Mouse (Mus musculus) lung, adult 2 months (tissue): Measurements from ENCODE around the gene Camk2g.

Source experiments
- CTCF ChIP-seq: fragments of 200-500 bp; IDR thresholded peaks from 2 replicates; pipeline ENCODE4 v1.5.1; 2011; ENCODE audit warnings: mild to moderate bottlenecking, low read length, control low read depth; ENCODE audit not compliant: insufficient read depth
- POLR2A ChIP-seq: fragments of 200-500 bp; IDR thresholded peaks from 2 replicates; pipeline ENCODE4 v1.6.1; 2011; ENCODE audit warnings: low read depth, mild to moderate bottlenecking, control low read depth, low read length, borderline replicate concordance; ENCODE audit errors: extremely low read depth

DNA sequence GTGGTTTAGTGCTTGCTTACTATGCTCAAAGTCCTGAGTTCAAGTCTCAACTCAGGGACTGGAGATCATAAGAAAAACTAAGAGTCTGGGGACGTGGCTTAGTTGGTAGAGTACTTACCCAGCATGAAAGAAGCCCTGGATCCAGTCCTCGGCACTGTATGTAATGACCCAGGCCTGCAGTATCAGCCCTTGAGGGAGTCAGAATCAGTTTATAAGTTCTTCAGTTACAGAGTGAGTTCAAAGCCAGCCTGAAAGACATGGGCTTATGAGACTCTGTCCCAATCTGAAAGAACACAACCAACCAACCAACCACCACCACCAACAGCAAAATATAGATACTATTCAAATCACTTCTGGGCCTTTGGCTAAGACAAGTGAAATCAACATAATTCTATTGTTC is 47.6 kb upstream of the Camk2g start:
- TF ChIP-seq CTCF (no peak), POLR2A (no peak)
